Mouse (Mus musculus): ENCODE measurements around the gene Uchl1. TPM values are rescaled to one million over a fixed set of nuclear protein-coding genes. Genes with fewer than 3 reads are reported as not detected.

The Uchl1 gene
- total and polyA plus RNA-seq, 2 experiments from 2014 or later, result 1,591 to 1,715 TPM

DNA sequence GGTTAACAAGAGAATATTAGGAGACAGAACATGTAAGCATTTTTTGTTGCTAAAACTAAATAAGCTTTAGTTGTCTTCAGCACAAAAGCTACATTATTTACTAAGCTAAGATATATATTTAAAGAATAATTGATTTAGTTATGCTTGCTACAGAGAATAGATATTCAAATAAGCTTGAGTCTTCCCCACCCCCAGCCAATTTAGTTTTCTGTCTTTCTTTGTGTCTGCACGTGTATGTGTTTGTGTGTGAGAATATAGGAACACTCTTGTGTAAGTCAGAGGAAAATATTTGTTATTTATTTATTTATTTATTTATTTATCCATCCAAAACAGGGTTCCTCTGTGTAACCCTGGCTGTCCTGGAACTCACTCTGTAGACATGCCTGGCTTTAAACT is 55.4 kb downstream of the Uchl1 start:
- no peaks in the 10 kb centered on the region for H3K9me3 ChIP-seq (ENCODE audit: low read length)
- H3K4me1 ChIP-seq (ENCODE audit: insufficient read depth, low read length), result peaks cover 8% of the 10 kb centered on the region; the same call in 1 of the 2 replicates
- DNase-seq (ENCODE audit: low spot score) (no peak), ATAC-seq (no peak)
- peak overlapping the region; percentile 36; the same call in 1 of the 2 replicates for H3K27ac ChIP-seq
- H3K4me2 ChIP-seq (ENCODE audit: low read depth, low read length), result peak overlapping the region; percentile 34; the same call in 1 of the 2 replicates
- no peak overlapping the region for H3K9ac ChIP-seq (replicated peaks; ENCODE audit: low read length)
- WGBS, result 31% methylated on average over 1 of the region's 1 CpGs
- no peaks in the 10 kb centered on the region for H3K36me3 ChIP-seq (ENCODE audit: insufficient read depth, low read length)
- H3K4me3 ChIP-seq (ENCODE audit: low read length), result no peak overlapping the region
- H3K27me3 ChIP-seq (ENCODE audit: insufficient read depth, low read length), result no peaks in the 10 kb centered on the region
- TF ChIP-seq CTCF (IDR thresholded peaks at IDR 0.05; ENCODE audit: low read depth), result no peak

DNA sequence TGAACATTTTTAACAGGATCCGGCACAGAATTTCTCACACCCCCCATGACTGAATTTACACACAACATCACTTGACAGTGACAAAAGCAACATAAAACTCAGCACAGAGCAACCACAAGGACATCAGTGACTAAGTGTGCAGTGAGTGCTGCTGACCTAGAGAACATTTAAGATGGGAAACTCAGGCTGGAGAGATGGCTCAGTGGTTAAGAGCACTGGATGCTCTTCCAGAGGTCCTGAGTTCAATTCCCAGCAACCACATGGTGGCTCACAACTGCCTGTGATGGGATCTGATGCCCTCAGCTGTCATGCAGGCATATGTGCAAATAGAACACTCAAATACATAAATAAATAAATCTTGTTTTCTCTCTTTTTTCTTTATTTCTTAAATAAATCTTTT is 57.7 kb downstream of the Uchl1 start:
- ATAC-seq (no peak), DNase-seq (ENCODE audit: low spot score) (no peak)
- no peaks in the 10 kb centered on the region for H3K27me3 ChIP-seq (ENCODE audit: insufficient read depth, low read length)
- H3K4me2 ChIP-seq (ENCODE audit: low read depth, low read length), result no peak overlapping the region
- 100% methylated on average over 1 of the region's 1 CpGs for WGBS
- H3K27ac ChIP-seq, result no peak overlapping the region
- H3K4me3 ChIP-seq (ENCODE audit: low read length), result no peak overlapping the region
- no peaks in the 10 kb centered on the region for H3K36me3 ChIP-seq (ENCODE audit: insufficient read depth, low read length)
- peaks cover 8% of the 10 kb centered on the region; the same call in 1 of the 2 replicates for H3K4me1 ChIP-seq (ENCODE audit: insufficient read depth, low read length)
- no peak for TF ChIP-seq CTCF (IDR thresholded peaks at IDR 0.05; ENCODE audit: low read depth)
- no peaks in the 10 kb centered on the region for H3K9me3 ChIP-seq (ENCODE audit: low read length)
- no peak overlapping the region for H3K9ac ChIP-seq (replicated peaks; ENCODE audit: low read length)

Other genes starting within 250 kb of the Uchl1 start
- 66.0 and 76.9 TPM in 2 replicates for gene Apbb2, start 57.3 kb upstream of the Uchl1 start, total RNA-seq (2014; rRNA removed)
- 67.9 and 72.1 TPM in 2 replicates for gene Apbb2, start 57.3 kb upstream of the Uchl1 start, polyA plus RNA-seq (2015; fragmentation: Nextera tagmentation; extraction: Ambion mirVana)
- 70.6 and 72.4 TPM in 2 replicates for gene Limch1, start 69.7 kb downstream of the Uchl1 start, total RNA-seq (2014; rRNA removed)
- gene Limch1, start 69.7 kb downstream of the Uchl1 start, polyA plus RNA-seq (2015; fragmentation: Nextera tagmentation; extraction: Ambion mirVana), result 50.4 and 54.3 TPM in 2 replicates

All from hindbrain, postnatal 0 days (tissue).